Mouse (Mus musculus) Muller cell, postnatal 12 days (primary cell): ENCODE measurements around the gene Hilpda.

Experiments used
- DNase-seq: peaks from one replicate; pipeline ENCODE4 v3.0.0-alpha.2; 2015; ENCODE audit errors: inconsistent ontology term

Gene Hilpda

GRCm38 (mm10) chr6:29278513-29279267 is 6.4 kb downstream of the Hilpda start:
- peak; percentile 66 for DNase-seq

- DNase-seq, result no peak
These were observed 7.0 kb downstream of the Hilpda start, which contains the start of gene Fam71f2 for GRCm38 (mm10) chr6:29279293-29279692. Gene Fam71f2 (plus strand): TSS chr6:29279593.

- DNase-seq, result peak; percentile 52
These were observed 8.4 kb downstream of the Hilpda start for GRCm38 (mm10) chr6:29280671-29281070.

GRCm38 (mm10) chr6:29286870-29287269 is 14.6 kb downstream of the Hilpda start:
- DNase-seq, result no peak

- DNase-seq, result no peak
These were observed 15.2 kb downstream of the Hilpda start for GRCm38 (mm10) chr6:29287481-29287880.

GRCm38 (mm10) chr6:29287944-29288343 is 15.7 kb downstream of the Hilpda start:
- no peak for DNase-seq

- DNase-seq, result peak; percentile 11
These were observed 16.4 kb downstream of the Hilpda start for GRCm38 (mm10) chr6:29288651-29289050.

- DNase-seq, result peak; percentile 39
These were observed 26.8 kb downstream of the Hilpda start for GRCm38 (mm10) chr6:29299112-29299511.

- DNase-seq, result no peak
These were observed 31.0 kb downstream of the Hilpda start for GRCm38 (mm10) chr6:29303251-29303650.

GRCm38 (mm10) chr6:29303726-29304125 is 31.4 kb downstream of the Hilpda start:
- DNase-seq, result no peak

- DNase-seq, result no peak
These were observed 33.2 kb downstream of the Hilpda start for GRCm38 (mm10) chr6:29305462-29305861.

- no peak for DNase-seq
These were observed 36.7 kb downstream of the Hilpda start for GRCm38 (mm10) chr6:29308846-29309605.

- DNase-seq, result no peak
These were observed 41.5 kb downstream of the Hilpda start for GRCm38 (mm10) chr6:29313690-29314202.

GRCm38 (mm10) chr6:29317286-29317685 is 45.0 kb downstream of the Hilpda start:
- DNase-seq, result peak; percentile 83

- peak; percentile 6 for DNase-seq
These were observed 45.7 kb downstream of the Hilpda start for GRCm38 (mm10) chr6:29317941-29318340.

GRCm38 (mm10) chr6:29318879-29319278 is 46.6 kb downstream of the Hilpda start, which contains the start of gene Fam71f1:
Gene Fam71f1 (plus strand): TSS chr6:29319140.
- DNase-seq, result peak; percentile 89

GRCm38 (mm10) chr6:29321586-29321985 is 49.3 kb downstream of the Hilpda start:
- no peak for DNase-seq

- DNase-seq, result no peak
These were observed 49.9 kb downstream of the Hilpda start for GRCm38 (mm10) chr6:29322147-29322546.

- no peak for DNase-seq
These were observed 50.4 kb downstream of the Hilpda start for GRCm38 (mm10) chr6:29322735-29323134.
